Mouse (Mus musculus) neural tube, embryonic 13.5 days (tissue): ENCODE data around the gene Mki67. TPM values are rescaled to one million over a fixed set of nuclear protein-coding genes. Genes with fewer than 3 reads are reported as not detected.

Experiments used
- ATAC-seq: fragments of 200-750 bp; cut with Nextera tagmentation; 2 replicates; pipeline ENCODE4 v1.8.0; 2017; ENCODE audit warnings: low read depth, mild to moderate bottlenecking, moderate TSS enrichment, moderate library complexity
- H3K27ac ChIP-seq: fragments of 300-500 bp; sonication (generic); replicated peaks from 2 replicates; pipeline ENCODE4 v1.5.1; 2015; ENCODE audit warnings: moderate library complexity, mild to moderate bottlenecking, inconsistent platforms
- H3K27me3 ChIP-seq: fragments of 300-500 bp; sonication (generic); 2 replicates; pipeline ENCODE4 v1.6.1; 2015; ENCODE audit warnings: mild to moderate bottlenecking, inconsistent platforms
- H3K36me3 ChIP-seq: fragments of 300-500 bp; sonication (generic); 2 replicates; pipeline ENCODE4 v1.6.1; 2015; ENCODE audit warnings: mild to moderate bottlenecking, inconsistent platforms
- H3K4me1 ChIP-seq: fragments of 300-500 bp; sonication (generic); replicated peaks from 2 replicates; pipeline ENCODE4 v1.6.1; 2015; ENCODE audit warnings: inconsistent platforms
- H3K4me2 ChIP-seq: fragments of 300-500 bp; sonication (generic); 2 replicates; pipeline ENCODE4 v1.6.1; 2015; ENCODE audit warnings: inconsistent platforms, mild to moderate bottlenecking, moderate library complexity
- H3K4me3 ChIP-seq: fragments of 300-500 bp; sonication (generic); 2 replicates; pipeline ENCODE4 v1.5.1; 2015; ENCODE audit warnings: mild to moderate bottlenecking, inconsistent platforms
- H3K9ac ChIP-seq: fragments of 300-500 bp; sonication (generic); 2 replicates; pipeline ENCODE4 v1.6.1; 2015; ENCODE audit warnings: moderate library complexity, mild to moderate bottlenecking, inconsistent platforms
- H3K9me3 ChIP-seq: fragments of 300-500 bp; sonication (generic); 2 replicates; pipeline ENCODE4 v1.6.1; 2016; ENCODE audit warnings: inconsistent platforms
- WGBS: fragments of 180-500 bp; shearing (Covaris S2); methylation state at CpG from one replicate; pipeline ENCODE4 v1.1.7; 2015; 5-methylcytosine and 5-hydroxymethylcytosine counted together
- polyA plus RNA-seq: library from polyadenylated mRNA; unstranded; fragments of >200 nt; fragmentation: Nextera tagmentation; extraction: Ambion mirVana; gene quantifications from 2 replicates; pipeline ENCODE4 v1.2.1, GENCODE M21; 2015

The Mki67 gene
- polyA plus RNA-seq, 1 experiment from 2014 or later = 5.9 TPM

DNA sequence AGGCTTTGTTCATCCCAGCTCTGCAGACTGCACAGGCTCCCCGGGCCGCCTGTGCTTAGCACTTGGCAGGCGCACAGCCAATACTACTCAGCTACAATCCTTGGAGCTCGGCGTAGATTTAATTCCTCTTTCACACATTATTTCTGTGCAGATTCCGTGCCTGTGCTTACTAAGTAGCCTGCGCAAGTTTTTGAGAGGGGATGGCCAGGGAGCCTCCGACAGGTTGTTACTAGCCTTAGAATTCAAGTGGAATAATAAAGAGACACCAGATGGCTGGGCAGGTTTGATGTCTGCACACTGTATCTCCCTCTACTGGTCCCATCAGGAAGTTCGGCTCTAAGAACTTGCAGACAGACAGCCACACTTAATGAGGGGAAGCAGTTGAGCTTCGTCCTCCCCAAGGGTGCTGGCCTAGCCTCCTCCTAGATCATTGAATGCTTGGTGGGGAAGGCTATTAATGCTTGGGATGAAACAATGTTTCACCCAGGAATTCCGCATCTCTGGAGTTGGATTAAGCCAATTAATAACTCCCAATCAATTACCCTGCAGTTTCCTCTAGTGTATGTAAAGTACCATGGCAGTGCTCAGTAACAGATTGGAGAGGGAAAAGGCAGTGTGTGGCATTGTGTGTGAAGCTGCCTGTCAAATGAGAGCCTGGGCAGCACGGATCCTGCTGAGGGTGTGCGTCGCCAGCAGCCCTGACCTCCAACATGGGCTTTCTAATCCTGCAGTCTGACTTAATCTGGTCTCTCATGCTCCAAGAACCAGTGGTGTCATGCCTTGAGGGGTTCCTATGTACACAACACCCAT, 74.3 kb downstream of the Mki67 start:
- no peaks in the 10 kb centered on the region for H3K27me3 ChIP-seq
- no peak overlapping the region for H3K27ac ChIP-seq
- no peak overlapping the region for H3K4me3 ChIP-seq
- H3K9ac ChIP-seq = no peak overlapping the region
- peak; percentile 43; the same call in 1 of the 2 replicates for ATAC-seq
- H3K36me3 ChIP-seq = no peaks in the 10 kb centered on the region
- H3K9me3 ChIP-seq = no peaks in the 10 kb centered on the region
- no peak overlapping the region for H3K4me2 ChIP-seq
- WGBS = 54% methylated on average over 14 of the region's 14 CpGs
- peaks cover 14% of the 10 kb centered on the region; the same call in 1 of the 2 replicates for H3K4me1 ChIP-seq

Other genes starting within 250 kb of the Mki67 start
- 0.11 TPM in 1 of 2 replicates, not detected in the other for gene Clrn3, start 187.7 kb downstream of the Mki67 start, polyA plus RNA-seq
- gene Ptpre, start 178.9 kb downstream of the Mki67 start, polyA plus RNA-seq = 4.1 and 5.3 TPM in 2 replicates